Mouse (Mus musculus): Measurements from ENCODE around the gene Trip4. TPM values are rescaled to one million over a fixed set of nuclear protein-coding genes. Genes with fewer than 3 reads are reported as not detected.
"Not testable (repeated sequence)": the region's sequence is repeated elsewhere in the genome, so short reads cannot be mapped to it uniquely, and the experiment has no call there.

The Trip4 gene
- total RNA-seq, 2 experiments from 2014 or later: 36.3 to 38.3 TPM

- no peak for DNase-seq (ENCODE audit: extremely low spot score in 1 of 2, low spot score in 1 of 2)
Measured at GRCm38 (mm10) chr9:65799770-65800169, 108.8 kb downstream of the Trip4 start.

- DNase-seq (ENCODE audit: extremely low spot score in 1 of 2, low spot score in 1 of 2): no peak
Measured at GRCm38 (mm10) chr9:65795651-65796050, 112.9 kb downstream of the Trip4 start.

- no peak for DNase-seq (ENCODE audit: extremely low spot score in 1 of 2, low spot score in 1 of 2)
Measured at GRCm38 (mm10) chr9:65794313-65794712, 114.3 kb downstream of the Trip4 start.

GRCm38 (mm10) chr9:65793506-65793905 is 115.1 kb downstream of the Trip4 start:
- DNase-seq (ENCODE audit: extremely low spot score in 1 of 2, low spot score in 1 of 2): no peak

GRCm38 (mm10) chr9:65793086-65793485 is 115.5 kb downstream of the Trip4 start:
- DNase-seq (ENCODE audit: extremely low spot score in 1 of 2, low spot score in 1 of 2): no peak

- DNase-seq (ENCODE audit: extremely low spot score in 1 of 2, low spot score in 1 of 2): no peak
Measured at GRCm38 (mm10) chr9:65791846-65792245, 116.7 kb downstream of the Trip4 start.

- no peak for DNase-seq (ENCODE audit: extremely low spot score in 1 of 2, low spot score in 1 of 2)
Measured at GRCm38 (mm10) chr9:65791106-65791505, 117.5 kb downstream of the Trip4 start.

GRCm38 (mm10) chr9:65789788-65790187 is 118.8 kb downstream of the Trip4 start:
- DNase-seq (ENCODE audit: extremely low spot score in 1 of 2, low spot score in 1 of 2): no peak

GRCm38 (mm10) chr9:65788556-65788955 is 120.0 kb downstream of the Trip4 start:
- no peak for DNase-seq (ENCODE audit: extremely low spot score in 1 of 2, low spot score in 1 of 2)

- DNase-seq (ENCODE audit: extremely low spot score in 1 of 2, low spot score in 1 of 2): no peak
Measured at GRCm38 (mm10) chr9:65787829-65788344, 120.7 kb downstream of the Trip4 start.

- DNase-seq (ENCODE audit: extremely low spot score in 1 of 2, low spot score in 1 of 2): no peak
Measured at GRCm38 (mm10) chr9:65786885-65787787, 121.5 kb downstream of the Trip4 start.

GRCm38 (mm10) chr9:65785772-65786368 is 122.7 kb downstream of the Trip4 start:
- DNase-seq (ENCODE audit: extremely low spot score in 1 of 2, low spot score in 1 of 2): no peak

- not testable (repeated sequence) for DNase-seq (ENCODE audit: extremely low spot score in 1 of 2, low spot score in 1 of 2)
Measured at GRCm38 (mm10) chr9:65779619-65780018, 129.0 kb downstream of the Trip4 start.

Other genes with a start within 250 kb of the Trip4 start
- 100 to 1,000 TPM; 199 to 217 TPM for gene Oaz2, start 240.8 kb downstream of the Trip4 start, total RNA-seq (2021)
- gene Zfp609, start 81.2 kb downstream of the Trip4 start, total RNA-seq (2021): 10 to 100 TPM; 42.9 to 54.3 TPM
- gene Pclaf, start 18.6 kb downstream of the Trip4 start, total RNA-seq (2021): 1 to 10 TPM; 1.2 to 1.4 TPM
- 10 to 100 TPM; 34.2 to 46.4 TPM for gene Csnk1g1, start 130 bp upstream of the Trip4 start, total RNA-seq (2021)
- gene Ppib, start 151.4 kb upstream of the Trip4 start, total RNA-seq (2021): 100 to 1,000 TPM; 229 to 238 TPM
- 1 to 10 TPM; 4.9 to 6.3 TPM for gene Snx22, start 160.9 kb upstream of the Trip4 start, total RNA-seq (2021)
- gene Snx1, start 217.8 kb upstream of the Trip4 start, total RNA-seq (2021): 10 to 100 TPM; 73.8 to 87.8 TPM
- gene Ciao2a, start 217.8 kb upstream of the Trip4 start, total RNA-seq (2021): 10 to 100 TPM; 23.6 to 29.3 TPM
- gene Dapk2, start 249.4 kb upstream of the Trip4 start, total RNA-seq (2021): 1 to 10 TPM in 1 of 2 experiments, under 1 TPM in 1; 0.61 to 1.4 TPM